Mouse (Mus musculus): Measurements from ENCODE around the gene Mterf4. TPM values are rescaled to one million over a fixed set of nuclear protein-coding genes. Genes with fewer than 3 reads are reported as not detected.

Gene Mterf4
- polyA plus RNA-seq, 1 experiment = 3.1 TPM

DNA sequence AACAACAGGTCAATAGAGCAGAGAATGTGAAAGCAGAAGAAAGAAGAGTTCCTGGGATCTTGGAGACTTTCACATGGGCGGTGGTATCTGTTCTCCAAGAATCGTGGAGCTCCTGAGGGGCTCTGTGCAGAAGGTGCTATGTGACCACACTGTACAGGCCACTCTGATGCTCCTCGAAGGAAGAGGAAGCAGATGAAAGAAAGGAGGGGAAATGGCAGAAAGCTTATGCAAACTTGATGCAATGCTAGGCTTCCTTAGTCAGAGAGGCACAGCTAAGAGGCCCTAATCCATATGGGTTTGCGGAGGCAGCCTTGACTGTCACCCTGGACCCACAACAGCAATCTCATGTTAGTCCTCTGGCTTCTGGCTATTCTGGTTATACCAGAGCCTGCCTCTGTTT is 14.8 kb downstream of the Mterf4 start:
- Histone ChIP-seq H3K4me3 (ENCODE audit: low read depth, low read length) (no peak overlapping the region), H3K36me3 (ENCODE audit: control insufficient read depth, insufficient read depth, low read length) (peaks cover 3% of the 10 kb centered on the region; the same call in 1 of the 2 replicates), H3K27me3 (ENCODE audit: control insufficient read depth, insufficient read depth, low read length) (no peaks in the 10 kb centered on the region), H3K27ac (ENCODE audit: insufficient read depth, low read depth, low read length) (no peak overlapping the region), H3K4me1 (ENCODE audit: control insufficient read depth, insufficient read depth, insufficient read length, low read length) (peaks cover 3% of the 10 kb centered on the region; the same call in 1 of the 2 replicates)
- TF ChIP-seq CTCF (IDR thresholded peaks at IDR 0.05; ENCODE audit: extremely low read depth, insufficient read length, insufficient replicate concordance, low read depth, low read length) (no peak), POLR2A (IDR thresholded peaks at IDR 0.05; ENCODE audit: low read depth, low read length) (no peak)
- 78% methylated on average over 4 of the region's 4 CpGs for WGBS

DNA sequence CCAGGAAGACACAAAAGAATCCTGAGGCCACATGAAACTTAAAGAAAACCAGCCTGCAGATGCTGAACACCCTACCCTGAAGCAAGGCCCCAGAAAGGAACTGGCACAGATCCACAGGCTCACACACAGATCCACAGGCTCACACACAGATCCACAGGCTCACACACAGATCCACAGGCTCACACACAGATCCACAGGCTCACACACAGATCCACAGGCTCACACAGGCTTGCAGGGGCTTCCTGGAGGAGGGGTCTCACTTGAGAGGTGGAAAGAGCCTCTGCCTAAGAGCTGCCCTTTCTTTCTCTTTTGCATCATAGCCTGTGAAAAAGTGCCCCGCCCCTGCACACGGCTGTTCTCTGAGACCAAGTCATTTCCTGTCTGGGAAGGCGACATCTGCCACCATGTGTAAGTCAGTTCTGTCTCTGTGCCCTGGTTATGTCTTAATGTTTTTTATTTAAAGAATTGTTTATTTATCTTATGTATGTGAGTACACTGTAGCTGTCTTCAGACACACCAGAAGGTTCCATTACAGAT is 16.0 kb downstream of the Mterf4 start:
- WGBS = 29% methylated on average over 3 of the region's 3 CpGs
- Histone ChIP-seq H3K27me3 (ENCODE audit: control insufficient read depth, insufficient read depth, low read length) (no peaks in the 10 kb centered on the region), H3K4me1 (ENCODE audit: control insufficient read depth, insufficient read depth, insufficient read length, low read length) (peaks cover 3% of the 10 kb centered on the region; the same call in 1 of the 2 replicates), H3K27ac (ENCODE audit: insufficient read depth, low read depth, low read length) (no peak overlapping the region), H3K4me3 (ENCODE audit: low read depth, low read length) (no peak overlapping the region), H3K36me3 (ENCODE audit: control insufficient read depth, insufficient read depth, low read length) (no peaks in the 10 kb centered on the region)
- TF ChIP-seq CTCF (IDR thresholded peaks at IDR 0.05; ENCODE audit: extremely low read depth, insufficient read length, insufficient replicate concordance, low read depth, low read length) (no peak), POLR2A (IDR thresholded peaks at IDR 0.05; ENCODE audit: low read depth, low read length) (no peak)

DNA sequence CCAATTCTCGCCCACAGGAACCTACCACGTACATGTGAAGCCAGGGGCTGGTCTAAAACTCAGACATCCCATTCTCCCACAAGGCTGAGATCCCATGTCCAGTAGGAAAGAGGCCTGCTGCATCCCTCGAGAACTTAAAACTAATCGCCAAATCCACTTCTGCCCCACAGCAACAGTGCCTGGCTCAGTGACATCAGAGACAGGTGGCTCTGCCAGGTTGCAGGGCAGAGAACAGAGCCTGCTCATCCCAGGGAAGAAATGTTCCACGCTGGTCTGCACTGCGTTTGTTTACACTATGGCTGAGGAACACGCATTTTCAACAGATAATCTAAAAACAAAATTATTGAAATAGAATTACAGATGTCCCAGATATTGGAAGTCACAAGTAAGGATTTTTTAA is 28.7 kb downstream of the Mterf4 start:
- H3K27ac ChIP-seq (ENCODE audit: insufficient read depth, low read depth, low read length) = no peak overlapping the region
- no peaks in the 10 kb centered on the region for H3K36me3 ChIP-seq (ENCODE audit: control insufficient read depth, insufficient read depth, low read length)
- TF ChIP-seq POLR2A (IDR thresholded peaks at IDR 0.05; ENCODE audit: low read depth, low read length) = no peak
- TF ChIP-seq CTCF (IDR thresholded peaks at IDR 0.05; ENCODE audit: extremely low read depth, insufficient read length, insufficient replicate concordance, low read depth, low read length) = no peak
- H3K4me3 ChIP-seq (ENCODE audit: low read depth, low read length) = no peak overlapping the region
- peaks cover 3% of the 10 kb centered on the region; the same call in 1 of the 2 replicates for H3K4me1 ChIP-seq (ENCODE audit: control insufficient read depth, insufficient read depth, insufficient read length, low read length)
- no peaks in the 10 kb centered on the region for H3K27me3 ChIP-seq (ENCODE audit: control insufficient read depth, insufficient read depth, low read length)
- 68% methylated on average over 7 of the region's 7 CpGs for WGBS

DNA sequence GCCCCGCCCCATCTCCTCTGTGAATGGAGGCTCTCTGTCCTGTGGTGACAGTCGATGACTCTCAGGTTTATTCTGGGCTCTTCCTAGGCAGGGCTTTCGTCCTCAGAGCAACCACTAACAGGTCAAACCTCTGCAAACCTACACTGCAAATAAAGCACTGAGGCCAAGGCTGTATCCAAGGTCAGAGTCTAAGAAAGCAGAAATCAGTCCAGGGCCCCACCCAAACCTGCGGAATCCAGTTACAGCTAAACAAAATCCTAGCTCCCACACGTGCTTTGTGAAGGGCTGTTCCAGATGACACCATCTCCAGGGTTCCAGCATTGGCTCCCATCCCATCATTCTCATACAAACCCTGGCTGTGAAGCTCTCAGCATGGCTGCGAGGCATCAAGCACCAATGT is 30.2 kb downstream of the Mterf4 start:
- no peaks in the 10 kb centered on the region for H3K27me3 ChIP-seq (ENCODE audit: control insufficient read depth, insufficient read depth, low read length)
- 41% methylated on average over 6 of the region's 6 CpGs for WGBS
- no peak overlapping the region for H3K27ac ChIP-seq (ENCODE audit: insufficient read depth, low read depth, low read length)
- H3K4me3 ChIP-seq (ENCODE audit: low read depth, low read length) = no peak overlapping the region
- H3K4me1 ChIP-seq (ENCODE audit: control insufficient read depth, insufficient read depth, insufficient read length, low read length) = peaks cover 3% of the 10 kb centered on the region; the same call in 1 of the 2 replicates
- TF ChIP-seq CTCF (IDR thresholded peaks at IDR 0.05; ENCODE audit: extremely low read depth, insufficient read length, insufficient replicate concordance, low read depth, low read length) = no peak
- no peak for TF ChIP-seq POLR2A (IDR thresholded peaks at IDR 0.05; ENCODE audit: low read depth, low read length)
- no peaks in the 10 kb centered on the region for H3K36me3 ChIP-seq (ENCODE audit: control insufficient read depth, insufficient read depth, low read length)

DNA sequence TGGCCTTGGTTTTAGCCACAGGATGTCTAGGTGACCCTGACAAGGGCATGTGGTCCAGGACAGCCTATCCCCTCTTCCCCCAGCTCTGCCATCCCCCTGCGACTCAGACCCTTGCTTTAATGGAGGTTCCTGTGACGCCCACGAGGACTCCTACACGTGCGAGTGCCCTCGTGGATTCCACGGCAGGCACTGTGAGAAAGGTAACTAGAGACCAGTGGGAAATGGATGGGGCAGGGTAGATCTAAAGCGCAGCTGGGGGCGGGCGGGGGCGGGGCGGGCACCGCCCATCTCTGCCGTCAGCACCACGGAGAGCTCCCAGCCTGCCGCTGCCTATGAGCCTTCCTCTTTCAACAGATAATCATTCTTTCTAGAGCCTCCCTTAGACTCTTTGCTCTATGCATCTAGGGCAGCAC is 33.3 kb downstream of the Mterf4 start:
- H3K4me1 ChIP-seq (ENCODE audit: control insufficient read depth, insufficient read depth, insufficient read length, low read length) = peaks cover 3% of the 10 kb centered on the region; the same call in 1 of the 2 replicates
- no peak overlapping the region for H3K4me3 ChIP-seq (ENCODE audit: low read depth, low read length)
- TF ChIP-seq CTCF (IDR thresholded peaks at IDR 0.05; ENCODE audit: extremely low read depth, insufficient read length, insufficient replicate concordance, low read depth, low read length) (no peak), POLR2A (IDR thresholded peaks at IDR 0.05; ENCODE audit: low read depth, low read length) (no peak)
- 5% methylated on average over 16 of the region's 16 CpGs for WGBS
- no peaks in the 10 kb centered on the region for H3K27me3 ChIP-seq (ENCODE audit: control insufficient read depth, insufficient read depth, low read length)
- H3K27ac ChIP-seq (ENCODE audit: insufficient read depth, low read depth, low read length) = no peak overlapping the region
- no peaks in the 10 kb centered on the region for H3K36me3 ChIP-seq (ENCODE audit: control insufficient read depth, insufficient read depth, low read length)

DNA sequence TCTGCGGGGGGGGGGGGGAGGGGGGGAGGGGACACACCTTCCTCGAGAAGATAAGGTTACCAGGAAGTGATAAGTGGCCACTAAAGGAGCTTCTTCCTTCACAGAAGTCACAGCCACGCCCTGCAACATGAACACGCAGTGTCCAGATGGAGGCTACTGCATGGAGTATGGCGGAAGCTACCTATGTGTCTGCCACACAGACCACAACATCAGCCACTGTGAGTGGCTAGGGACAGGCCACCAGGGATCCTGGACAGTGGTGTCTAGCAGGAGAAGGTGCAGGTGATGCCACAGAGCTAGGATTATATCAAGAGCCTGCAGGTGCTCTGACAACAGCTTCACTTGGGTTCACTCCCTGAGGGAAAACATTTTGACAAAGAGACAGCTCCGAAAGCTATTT is 34.0 kb downstream of the Mterf4 start:
- Histone ChIP-seq H3K27ac (ENCODE audit: insufficient read depth, low read depth, low read length) (no peak overlapping the region), H3K27me3 (ENCODE audit: control insufficient read depth, insufficient read depth, low read length) (no peaks in the 10 kb centered on the region), H3K4me3 (ENCODE audit: low read depth, low read length) (no peak overlapping the region), H3K36me3 (ENCODE audit: control insufficient read depth, insufficient read depth, low read length) (no peaks in the 10 kb centered on the region), H3K4me1 (ENCODE audit: control insufficient read depth, insufficient read depth, insufficient read length, low read length) (peaks cover 3% of the 10 kb centered on the region; the same call in 1 of the 2 replicates)
- 51% methylated on average over 6 of the region's 6 CpGs for WGBS
- TF ChIP-seq CTCF (IDR thresholded peaks at IDR 0.05; ENCODE audit: extremely low read depth, insufficient read length, insufficient replicate concordance, low read depth, low read length) = no peak
- TF ChIP-seq POLR2A (IDR thresholded peaks at IDR 0.05; ENCODE audit: low read depth, low read length) = no peak

DNA sequence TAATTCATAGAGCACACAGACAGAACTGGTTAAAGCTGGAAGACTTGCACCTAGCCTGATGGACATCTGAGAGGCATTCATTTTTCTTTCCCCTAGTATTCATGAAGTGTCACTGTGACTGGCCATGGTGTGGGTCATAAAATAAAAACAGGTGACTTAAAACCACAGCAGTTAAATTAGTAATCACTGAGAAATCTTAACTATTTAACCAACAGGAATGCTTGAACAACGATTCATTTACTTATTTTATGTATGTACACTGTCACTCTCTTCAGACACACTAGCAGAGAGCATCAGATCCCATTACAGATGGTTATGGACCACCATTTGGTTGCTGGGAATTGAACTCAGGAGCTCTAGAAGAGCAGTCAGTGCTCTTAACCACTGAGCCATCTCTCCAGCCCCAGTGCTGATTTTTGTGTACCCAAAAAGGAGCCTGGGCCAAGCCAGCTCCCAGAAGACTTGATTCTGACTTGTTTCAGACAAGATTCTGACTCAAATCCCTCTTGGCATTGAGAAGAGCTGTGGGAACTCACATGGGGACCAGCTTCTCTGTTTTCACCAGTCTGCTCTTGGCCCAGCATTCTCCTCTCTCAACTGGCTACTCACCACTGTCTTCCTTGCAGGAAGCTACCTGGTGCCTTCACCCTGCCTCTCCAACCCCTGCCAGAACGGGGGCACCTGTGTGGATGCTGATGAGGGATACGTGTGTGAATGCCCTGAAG is 35.0 kb downstream of the Mterf4 start:
- 64% methylated on average over 3 of the region's 3 CpGs for WGBS
- no peak for TF ChIP-seq CTCF (IDR thresholded peaks at IDR 0.05; ENCODE audit: extremely low read depth, insufficient read length, insufficient replicate concordance, low read depth, low read length)
- TF ChIP-seq POLR2A (IDR thresholded peaks at IDR 0.05; ENCODE audit: low read depth, low read length) = no peak
- no peaks in the 10 kb centered on the region for H3K36me3 ChIP-seq (ENCODE audit: control insufficient read depth, insufficient read depth, low read length)
- no peak overlapping the region for H3K4me3 ChIP-seq (ENCODE audit: low read depth, low read length)
- peaks cover 3% of the 10 kb centered on the region; the same call in 1 of the 2 replicates for H3K4me1 ChIP-seq (ENCODE audit: control insufficient read depth, insufficient read depth, insufficient read length, low read length)
- H3K27ac ChIP-seq (ENCODE audit: insufficient read depth, low read depth, low read length) = no peak overlapping the region
- H3K27me3 ChIP-seq (ENCODE audit: control insufficient read depth, insufficient read depth, low read length) = no peaks in the 10 kb centered on the region

Measured in small intestine, adult 2 months (tissue).